Mouse (Mus musculus) splenic B cell, adult 2 months (primary cell): ENCODE data around the gene Zdhhc13.
A peak's percentile ranks its signal among the peaks of the same experiment; 100 is the strongest.

Experiments
- DNase-seq: peaks from one replicate; pipeline ENCODE4 v3.0.0-alpha.2; 2011; ENCODE audit warnings: low read depth, low spot score
- H3K27me3 ChIP-seq: 2 replicates; pipeline ENCODE4 v1.6.1; 2012; ENCODE audit warnings: mild to moderate bottlenecking, low read length, moderate library complexity, mixed read lengths; ENCODE audit not compliant: control insufficient read depth, poor library complexity, insufficient read depth, severe bottlenecking
- H3K36me3 ChIP-seq: 2 replicates; pipeline ENCODE4 v1.6.1; 2012; ENCODE audit warnings: mild to moderate bottlenecking, low read length, moderate library complexity, mixed read lengths; ENCODE audit not compliant: control insufficient read depth, poor library complexity, insufficient read depth, severe bottlenecking

The Zdhhc13 gene

GRCm38 (mm10) chr7:48870144-48870543 lies 81.3 kb downstream of the Zdhhc13 start:
- DNase-seq: no peak

GRCm38 (mm10) chr7:48870579-48871180 lies 81.9 kb downstream of the Zdhhc13 start:
- DNase-seq: no peak
- Histone ChIP-seq H3K36me3 (no peaks in the 10 kb centered on the region), H3K27me3 (no peaks in the 10 kb centered on the region)

More at GRCm38 (mm10) chr7:48870144-48870543, 81.3 kb downstream of the Zdhhc13 start:
- Histone ChIP-seq H3K27me3 (no peaks in the 10 kb centered on the region), H3K36me3 (no peaks in the 10 kb centered on the region)

- no peak for DNase-seq
- H3K27me3 ChIP-seq: no peaks in the 10 kb centered on the region
These were observed 82.5 kb downstream of the Zdhhc13 start for GRCm38 (mm10) chr7:48871292-48871691.

GRCm38 (mm10) chr7:48875096-48875495 lies 86.3 kb downstream of the Zdhhc13 start:
- Histone ChIP-seq H3K36me3 (no peaks in the 10 kb centered on the region), H3K27me3 (no peaks in the 10 kb centered on the region)
- no peak for DNase-seq

More at GRCm38 (mm10) chr7:48871292-48871691, 82.5 kb downstream of the Zdhhc13 start:
- H3K36me3 ChIP-seq: no peaks in the 10 kb centered on the region

GRCm38 (mm10) chr7:48876526-48876925 lies 87.7 kb downstream of the Zdhhc13 start:
- peak; percentile 72 for DNase-seq
- Histone ChIP-seq H3K36me3 (no peaks in the 10 kb centered on the region), H3K27me3 (no peaks in the 10 kb centered on the region)
